Mouse (Mus musculus): ENCODE measurements around the gene Ralb. TPM values are rescaled to one million over a fixed set of nuclear protein-coding genes. Genes with fewer than 3 reads are reported as not detected.
A peak's percentile ranks its signal among the peaks of the same experiment; 100 is the strongest.

Ralb gene
- polyA plus RNA-seq, 1 experiment from 2014 or later, result 96.8 TPM

- ATAC-seq (ENCODE audit: low read depth) (no peak), DNase-seq (ENCODE audit: low spot score) (no peak)
- 66% methylated on average over 7 of the region's 7 CpGs for WGBS
- 0 out of 2 replicates have a peak, but pooled peaks cover under 1% of the 10 kb centered on the region for H3K9me3 ChIP-seq (ENCODE audit: control insufficient read depth, low read length)
- H3K36me3 ChIP-seq (ENCODE audit: control insufficient read depth, insufficient read depth, low read length), result no peaks in the 10 kb centered on the region
- peaks cover 13% of the 10 kb centered on the region for H3K4me1 ChIP-seq (ENCODE audit: control insufficient read depth, insufficient read depth, low read length)
- H3K4me3 ChIP-seq (ENCODE audit: low read depth, low read length), result no peak overlapping the region
- H3K9ac ChIP-seq (ENCODE audit: low read depth, low read length), result no peak overlapping the region
- no peaks in the 10 kb centered on the region for H3K27me3 ChIP-seq (replicated peaks; ENCODE audit: control insufficient read depth, insufficient read depth, low read length)
- H3K27ac ChIP-seq (replicated peaks; ENCODE audit: low read depth, low read length), result no peak overlapping the region
- no peak overlapping the region for H3K4me2 ChIP-seq (ENCODE audit: low read depth, low read length)
Observed at GRCm38 (mm10) chr1:119521681-119522080, 17.1 kb upstream of the Ralb start.

DNA sequence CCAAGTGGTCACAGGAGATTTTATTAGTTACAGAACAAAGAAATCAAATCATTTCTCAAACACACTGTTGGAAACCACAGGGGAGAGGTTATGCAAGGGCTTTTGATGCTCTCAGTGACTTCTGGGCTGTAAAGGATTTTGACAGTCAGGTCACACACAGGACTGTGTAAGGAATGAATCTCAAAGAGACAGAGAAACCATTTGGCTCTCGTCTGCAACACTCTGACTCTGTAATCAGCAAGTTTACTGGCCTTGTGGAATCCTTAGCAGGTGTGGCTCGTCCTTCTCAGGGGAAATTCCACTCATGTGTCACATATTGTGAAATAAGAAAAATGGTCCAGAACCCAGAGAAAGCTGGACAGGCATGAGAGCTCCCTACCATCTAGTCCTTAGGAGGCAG lies 16.4 kb upstream of the Ralb start:
- H3K36me3 ChIP-seq (ENCODE audit: control insufficient read depth, insufficient read depth, low read length), result no peaks in the 10 kb centered on the region
- H3K4me1 ChIP-seq (ENCODE audit: control insufficient read depth, insufficient read depth, low read length), result peaks cover 9% of the 10 kb centered on the region
- 47% methylated on average over 2 of the region's 2 CpGs for WGBS
- ATAC-seq (ENCODE audit: low read depth) (no peak), DNase-seq (ENCODE audit: low spot score) (no peak)
- no peak overlapping the region for H3K27ac ChIP-seq (replicated peaks; ENCODE audit: low read depth, low read length)
- H3K4me3 ChIP-seq (ENCODE audit: low read depth, low read length), result no peak overlapping the region
- no peak overlapping the region for H3K4me2 ChIP-seq (ENCODE audit: low read depth, low read length)
- no peaks in the 10 kb centered on the region for H3K9me3 ChIP-seq (ENCODE audit: control insufficient read depth, low read length)
- no peaks in the 10 kb centered on the region for H3K27me3 ChIP-seq (replicated peaks; ENCODE audit: control insufficient read depth, insufficient read depth, low read length)
- H3K9ac ChIP-seq (ENCODE audit: low read depth, low read length), result no peak overlapping the region

DNA sequence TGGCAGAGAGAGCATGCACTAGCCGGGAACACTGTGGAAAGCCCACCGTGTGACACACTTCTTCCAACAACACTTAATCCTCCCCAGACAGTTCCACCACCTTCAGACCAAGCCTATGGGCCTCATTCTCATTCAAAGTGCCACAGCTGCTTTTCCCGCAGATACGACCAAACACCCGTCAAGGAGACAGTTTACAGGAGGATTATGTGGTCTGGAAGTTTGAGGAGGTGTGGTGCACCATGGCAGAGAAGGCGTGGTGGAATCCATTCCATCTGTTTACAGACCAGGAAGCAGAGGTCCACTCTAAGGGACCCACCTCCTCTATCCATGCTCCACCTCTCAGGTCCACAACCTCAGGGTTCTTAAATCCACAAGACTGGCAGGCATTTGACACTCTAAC lies 14.7 kb upstream of the Ralb start:
- H3K27ac ChIP-seq (replicated peaks; ENCODE audit: low read depth, low read length), result no peak overlapping the region

GRCm38 (mm10) chr1:119518786-119519185 lies 14.2 kb upstream of the Ralb start:
- Histone ChIP-seq H3K36me3 (ENCODE audit: control insufficient read depth, insufficient read depth, low read length) (no peaks in the 10 kb centered on the region), H3K9me3 (ENCODE audit: control insufficient read depth, low read length) (no peaks in the 10 kb centered on the region), H3K9ac (ENCODE audit: low read depth, low read length) (no peak overlapping the region), H3K4me1 (ENCODE audit: control insufficient read depth, insufficient read depth, low read length) (no peaks in the 10 kb centered on the region), H3K27ac (replicated peaks; ENCODE audit: low read depth, low read length) (no peak overlapping the region), H3K4me2 (ENCODE audit: low read depth, low read length) (no peak overlapping the region), H3K27me3 (replicated peaks; ENCODE audit: control insufficient read depth, insufficient read depth, low read length) (no peaks in the 10 kb centered on the region), H3K4me3 (ENCODE audit: low read depth, low read length) (no peak overlapping the region)
- ATAC-seq (ENCODE audit: low read depth) (no peak), DNase-seq (ENCODE audit: low spot score) (no peak)

More for the DNA sequence above, 14.7 kb upstream of the Ralb start:
- Histone ChIP-seq H3K9ac (ENCODE audit: low read depth, low read length) (no peak overlapping the region), H3K4me3 (ENCODE audit: low read depth, low read length) (no peak overlapping the region), H3K4me1 (ENCODE audit: control insufficient read depth, insufficient read depth, low read length) (no peaks in the 10 kb centered on the region), H3K9me3 (ENCODE audit: control insufficient read depth, low read length) (no peaks in the 10 kb centered on the region), H3K27me3 (replicated peaks; ENCODE audit: control insufficient read depth, insufficient read depth, low read length) (no peaks in the 10 kb centered on the region), H3K4me2 (ENCODE audit: low read depth, low read length) (no peak overlapping the region), H3K36me3 (ENCODE audit: control insufficient read depth, insufficient read depth, low read length) (no peaks in the 10 kb centered on the region)
- no peak for DNase-seq (ENCODE audit: low spot score)
- WGBS, result 63% methylated on average over 6 of the region's 6 CpGs
- peak; percentile 18; the same call in 1 of the 2 replicates for ATAC-seq (ENCODE audit: low read depth)

GRCm38 (mm10) chr1:119518060-119518459 lies 13.5 kb upstream of the Ralb start:
- no peak overlapping the region for H3K4me2 ChIP-seq (ENCODE audit: low read depth, low read length)
- no peaks in the 10 kb centered on the region for H3K36me3 ChIP-seq (ENCODE audit: control insufficient read depth, insufficient read depth, low read length)
- H3K4me3 ChIP-seq (ENCODE audit: low read depth, low read length), result no peak overlapping the region
- DNase-seq (ENCODE audit: low spot score) (no peak), ATAC-seq (ENCODE audit: low read depth) (no peak)
- H3K9ac ChIP-seq (ENCODE audit: low read depth, low read length), result no peak overlapping the region
- H3K27ac ChIP-seq (replicated peaks; ENCODE audit: low read depth, low read length), result no peak overlapping the region
- H3K9me3 ChIP-seq (ENCODE audit: control insufficient read depth, low read length), result no peaks in the 10 kb centered on the region
- H3K4me1 ChIP-seq (ENCODE audit: control insufficient read depth, insufficient read depth, low read length), result no peaks in the 10 kb centered on the region
- no peaks in the 10 kb centered on the region for H3K27me3 ChIP-seq (replicated peaks; ENCODE audit: control insufficient read depth, insufficient read depth, low read length)
- 78% methylated on average over 7 of the region's 7 CpGs for WGBS

GRCm38 (mm10) chr1:119510857-119511256 lies 6.3 kb upstream of the Ralb start:
- Histone ChIP-seq H3K4me3 (ENCODE audit: low read depth, low read length) (no peak overlapping the region), H3K36me3 (ENCODE audit: control insufficient read depth, insufficient read depth, low read length) (no peaks in the 10 kb centered on the region), H3K27ac (replicated peaks; ENCODE audit: low read depth, low read length) (no peak overlapping the region), H3K9ac (ENCODE audit: low read depth, low read length) (no peak overlapping the region), H3K27me3 (replicated peaks; ENCODE audit: control insufficient read depth, insufficient read depth, low read length) (no peaks in the 10 kb centered on the region), H3K4me2 (ENCODE audit: low read depth, low read length) (no peak overlapping the region; the same call in 1 of the 2 replicates), H3K4me1 (ENCODE audit: control insufficient read depth, insufficient read depth, low read length) (peaks cover 4% of the 10 kb centered on the region; the same call in 1 of the 2 replicates), H3K9me3 (ENCODE audit: control insufficient read depth, low read length) (no peaks in the 10 kb centered on the region)
- no peak for ATAC-seq (ENCODE audit: low read depth)
- DNase-seq (ENCODE audit: low spot score), result no peak
- WGBS, result 51% methylated on average over 8 of the region's 8 CpGs

- Histone ChIP-seq H3K36me3 (ENCODE audit: control insufficient read depth, insufficient read depth, low read length) (no peaks in the 10 kb centered on the region), H3K4me1 (ENCODE audit: control insufficient read depth, insufficient read depth, low read length) (peaks cover 5% of the 10 kb centered on the region; the same call in 1 of the 2 replicates), H3K4me3 (ENCODE audit: low read depth, low read length) (no peak overlapping the region), H3K9ac (ENCODE audit: low read depth, low read length) (no peak overlapping the region), H3K9me3 (ENCODE audit: control insufficient read depth, low read length) (no peaks in the 10 kb centered on the region), H3K27me3 (replicated peaks; ENCODE audit: control insufficient read depth, insufficient read depth, low read length) (no peaks in the 10 kb centered on the region), H3K27ac (replicated peaks; ENCODE audit: low read depth, low read length) (no peak overlapping the region), H3K4me2 (ENCODE audit: low read depth, low read length) (no peak overlapping the region; the same call in 1 of the 2 replicates)
- ATAC-seq (ENCODE audit: low read depth) (no peak), DNase-seq (ENCODE audit: low spot score) (no peak)
- 60% methylated on average over 9 of the region's 9 CpGs for WGBS
Observed at GRCm38 (mm10) chr1:119510409-119510808, 5.8 kb upstream of the Ralb start.

GRCm38 (mm10) chr1:119509474-119509873 lies 4.9 kb upstream of the Ralb start:
- peaks cover 11% of the 10 kb centered on the region for H3K4me1 ChIP-seq (ENCODE audit: control insufficient read depth, insufficient read depth, low read length)
- H3K36me3 ChIP-seq (ENCODE audit: control insufficient read depth, insufficient read depth, low read length), result no peaks in the 10 kb centered on the region
- no peak overlapping the region for H3K4me3 ChIP-seq (ENCODE audit: low read depth, low read length)
- 79% methylated on average over 6 of the region's 7 CpGs for WGBS
- H3K9ac ChIP-seq (ENCODE audit: low read depth, low read length), result no peak overlapping the region
- no peaks in the 10 kb centered on the region for H3K27me3 ChIP-seq (replicated peaks; ENCODE audit: control insufficient read depth, insufficient read depth, low read length)
- no peak overlapping the region for H3K27ac ChIP-seq (replicated peaks; ENCODE audit: low read depth, low read length)
- DNase-seq (ENCODE audit: low spot score), result no peak
- no peak overlapping the region for H3K4me2 ChIP-seq (ENCODE audit: low read depth, low read length)
- H3K9me3 ChIP-seq (ENCODE audit: control insufficient read depth, low read length), result no peaks in the 10 kb centered on the region
- ATAC-seq (ENCODE audit: low read depth), result no peak

- Histone ChIP-seq H3K4me1 (ENCODE audit: control insufficient read depth, insufficient read depth, low read length) (peaks cover 13% of the 10 kb centered on the region), H3K27me3 (replicated peaks; ENCODE audit: control insufficient read depth, insufficient read depth, low read length) (no peaks in the 10 kb centered on the region), H3K4me3 (ENCODE audit: low read depth, low read length) (no peak overlapping the region), H3K9ac (ENCODE audit: low read depth, low read length) (no peak overlapping the region), H3K9me3 (ENCODE audit: control insufficient read depth, low read length) (no peaks in the 10 kb centered on the region), H3K27ac (replicated peaks; ENCODE audit: low read depth, low read length) (no peak overlapping the region), H3K36me3 (ENCODE audit: control insufficient read depth, insufficient read depth, low read length) (no peaks in the 10 kb centered on the region), H3K4me2 (ENCODE audit: low read depth, low read length) (no peak overlapping the region)
- peak; percentile 56 for DNase-seq (ENCODE audit: low spot score)
- no peak for ATAC-seq (ENCODE audit: low read depth)
- 34% methylated on average over 4 of the region's 4 CpGs for WGBS
Observed at GRCm38 (mm10) chr1:119508548-119508947, 4.0 kb upstream of the Ralb start.

Data from embryonic facial prominence, embryonic 14.5 days (tissue).